Mouse (Mus musculus) cerebellum, adult 2 months (tissue): ENCODE measurements around the gene Hist1h2bj. TPM values are rescaled to one million over a fixed set of nuclear protein-coding genes. Genes with fewer than 3 reads are reported as not detected.

ENCODE experiments used
- DNase-seq, 2 experiments: peaks; one replicate each; pipeline ENCODE4 v3.0.0; 2021
- H3K27ac ChIP-seq: fragments of 200-500 bp; 2 replicates; pipeline ENCODE4 v1.5.1; 2012; ENCODE audit warnings: low read length, control low read depth, inconsistent platforms; ENCODE audit not compliant: insufficient read depth
- H3K27me3 ChIP-seq: fragments of 200-500 bp; 2 replicates; pipeline ENCODE4 v1.6.1; 2012; ENCODE audit warnings: inconsistent platforms, mild to moderate bottlenecking, low read length, moderate library complexity; ENCODE audit not compliant: control insufficient read depth, insufficient read depth
- H3K4me1 ChIP-seq: fragments of 200-500 bp; 2 replicates; pipeline ENCODE4 v1.6.1; 2011; ENCODE audit warnings: low read length; ENCODE audit not compliant: control insufficient read depth, insufficient read depth
- H3K4me3 ChIP-seq: fragments of 200-500 bp; replicated peaks from 2 replicates; pipeline ENCODE3; 2011; ENCODE audit warnings: mild to moderate bottlenecking, low read depth, low read length, control low read depth; ENCODE audit not compliant: insufficient read depth
- CTCF ChIP-seq: fragments of 200-500 bp; IDR thresholded peaks from 2 replicates; pipeline ENCODE4 v1.5.1; 2011; ENCODE audit warnings: low read depth, mild to moderate bottlenecking, control low read depth, low read length, moderate library complexity, borderline replicate concordance; ENCODE audit not compliant: insufficient read depth
- POLR2A ChIP-seq: fragments of 200-500 bp; IDR thresholded peaks from 2 replicates; pipeline ENCODE4 v1.6.1; 2011; ENCODE audit warnings: low read length, control low read depth, borderline replicate concordance; ENCODE audit not compliant: insufficient read depth
- WGBS: fragments of 180-500 bp; shearing (Covaris S2); methylation state at CpG from one replicate; pipeline ENCODE4 v1.1.7; 2018; 5-methylcytosine and 5-hydroxymethylcytosine counted together
- polyA plus RNA-seq: library from polyadenylated mRNA; depleted of rRNA; stranded (reverse); fragments of >200 nt; gene quantifications from 2 replicates; pipeline ENCODE4 v1.2.3, GENCODE M21; 2012

Gene Hist1h2bj
- polyA plus RNA-seq, 1 experiment, result 1.5 TPM

DNA sequence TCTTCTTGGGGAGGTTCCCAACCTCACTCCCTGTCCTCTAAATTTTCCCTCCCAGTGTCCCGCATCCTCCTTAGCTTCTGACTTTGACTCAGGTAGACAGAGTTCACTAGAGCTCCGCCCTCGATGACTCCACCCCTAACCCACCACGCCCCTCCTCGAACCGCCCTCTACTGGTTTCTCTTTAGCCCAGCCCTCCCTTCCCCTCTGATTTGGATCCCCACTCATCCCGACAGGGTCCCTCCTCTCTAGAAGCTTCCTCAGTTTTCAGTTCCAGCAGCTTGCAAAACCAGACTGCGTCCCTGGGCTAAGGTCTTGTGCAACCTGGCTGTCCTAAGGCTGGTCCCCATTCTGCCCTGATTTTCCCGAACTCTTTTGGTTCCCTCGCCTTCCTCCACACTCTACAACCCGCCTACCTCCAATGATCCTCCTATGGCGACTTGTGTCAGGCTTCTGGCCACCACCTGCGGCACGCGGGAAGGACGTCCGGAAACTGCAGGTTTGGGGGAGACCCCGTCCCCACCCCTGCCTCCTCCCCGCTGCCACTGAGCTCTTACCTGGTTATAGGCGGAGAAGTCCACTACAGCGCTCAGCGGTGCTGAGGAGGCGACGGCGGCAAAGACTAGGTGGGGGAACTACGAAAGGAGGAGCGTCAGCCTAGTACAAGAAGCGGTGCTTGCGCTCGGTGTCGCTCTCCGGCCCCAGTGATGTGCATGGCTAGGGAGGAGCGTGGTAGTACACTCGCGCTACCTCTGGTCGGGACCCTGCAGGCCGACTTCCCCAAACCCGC lies 36.5 kb upstream of the Hist1h2bj start:
- TF ChIP-seq CTCF, result no peak
- no peak for TF ChIP-seq POLR2A
- peak overlapping the region; percentile 54 for H3K4me3 ChIP-seq
- peak in 1 of 2 experiments; percentile 30 for DNase-seq
- under 1% methylated on average over 38 of the region's 38 CpGs for WGBS
- H3K27me3 ChIP-seq, result peaks cover 8% of the 10 kb centered on the region; the same call in 1 of the 2 replicates
- peaks cover 5% of the 10 kb centered on the region; the same call in 1 of the 2 replicates for H3K4me1 ChIP-seq
- no peak overlapping the region for H3K27ac ChIP-seq

DNA sequence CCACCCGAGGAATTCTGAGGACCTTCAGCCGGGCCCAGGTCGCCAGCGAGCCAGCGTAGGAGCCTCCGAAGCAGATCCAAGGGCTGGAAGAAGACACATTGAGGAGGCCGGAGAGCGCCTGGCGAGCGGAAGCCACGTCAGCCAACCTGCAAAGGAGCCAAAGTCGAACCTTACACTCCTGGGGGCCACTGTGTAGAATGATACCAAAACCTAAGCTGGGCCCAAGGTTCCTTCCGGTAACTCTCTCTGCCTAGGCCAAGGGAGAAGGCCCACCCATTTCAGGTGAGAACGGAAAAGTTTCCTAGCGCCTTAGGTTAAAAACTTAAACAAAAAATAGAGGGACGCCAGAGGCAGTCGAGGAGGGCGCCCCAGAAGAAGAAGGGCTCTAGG lies 35.9 kb upstream of the Hist1h2bj start:
- Histone ChIP-seq H3K27ac (no peak overlapping the region), H3K4me3 (no peak overlapping the region), H3K27me3 (peaks cover 8% of the 10 kb centered on the region; the same call in 1 of the 2 replicates), H3K4me1 (peaks cover 5% of the 10 kb centered on the region; the same call in 1 of the 2 replicates)
- TF ChIP-seq POLR2A, result no peak
- TF ChIP-seq CTCF, result no peak
- WGBS, result 9% methylated on average over 18 of the region's 18 CpGs
- DNase-seq, result no peak

DNA sequence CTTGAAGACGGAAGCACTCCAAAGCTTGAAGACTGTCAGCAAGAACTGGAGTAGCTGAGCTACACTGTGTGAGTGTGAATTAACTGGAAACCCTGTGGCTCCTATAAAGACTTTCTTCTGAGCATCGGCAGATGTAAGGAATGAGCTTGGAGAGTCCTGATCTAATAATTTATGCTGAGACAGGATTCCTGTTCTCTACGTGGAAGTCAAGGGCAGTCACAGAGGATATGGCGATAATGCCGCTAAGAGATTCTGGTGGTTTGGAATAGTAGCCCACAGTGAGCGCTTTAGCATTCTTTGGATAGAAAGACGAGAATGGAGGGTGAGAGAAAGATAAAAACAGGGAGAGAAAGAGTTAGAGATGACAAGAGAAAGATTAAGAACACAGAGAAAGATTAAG lies 35.1 kb upstream of the Hist1h2bj start:
- peaks cover 5% of the 10 kb centered on the region; the same call in 1 of the 2 replicates for H3K4me1 ChIP-seq
- peaks cover 8% of the 10 kb centered on the region; the same call in 1 of the 2 replicates for H3K27me3 ChIP-seq
- TF ChIP-seq CTCF, result no peak
- no peak for TF ChIP-seq POLR2A
- no peak overlapping the region for H3K4me3 ChIP-seq
- whole genome bisulfite sequencing, result 55% methylated on average over 7 of the region's 7 CpGs
- DNase-seq, result no peak
- H3K27ac ChIP-seq, result no peak overlapping the region

DNA sequence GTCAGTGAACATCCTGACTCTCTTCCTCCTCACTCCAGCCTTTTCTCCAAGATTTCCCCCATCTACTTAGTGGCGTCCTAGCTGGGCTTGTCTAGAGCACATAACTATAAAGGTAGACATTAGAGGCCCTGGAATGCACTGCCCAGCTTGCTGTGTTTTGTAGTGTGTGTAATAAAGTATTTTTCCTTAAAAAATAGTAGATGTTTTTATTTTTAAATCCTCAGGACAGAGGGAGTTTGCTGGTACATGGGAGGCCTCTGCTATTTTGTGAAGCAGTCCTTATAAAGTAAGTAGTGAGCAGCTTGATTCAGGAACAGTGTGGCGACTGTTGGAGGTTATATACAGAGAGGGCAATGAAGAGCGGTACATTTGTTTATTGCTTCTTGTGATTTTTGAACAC lies 34.3 kb upstream of the Hist1h2bj start:
- Histone ChIP-seq H3K4me1 (peaks cover 5% of the 10 kb centered on the region; the same call in 1 of the 2 replicates), H3K27ac (no peak overlapping the region), H3K27me3 (peaks cover 10% of the 10 kb centered on the region; the same call in 1 of the 2 replicates), H3K4me3 (no peak overlapping the region)
- 79% methylated on average over 3 of the region's 3 CpGs for whole genome bisulfite sequencing
- no peak for DNase-seq
- no peak for TF ChIP-seq POLR2A
- no peak for TF ChIP-seq CTCF

DNA sequence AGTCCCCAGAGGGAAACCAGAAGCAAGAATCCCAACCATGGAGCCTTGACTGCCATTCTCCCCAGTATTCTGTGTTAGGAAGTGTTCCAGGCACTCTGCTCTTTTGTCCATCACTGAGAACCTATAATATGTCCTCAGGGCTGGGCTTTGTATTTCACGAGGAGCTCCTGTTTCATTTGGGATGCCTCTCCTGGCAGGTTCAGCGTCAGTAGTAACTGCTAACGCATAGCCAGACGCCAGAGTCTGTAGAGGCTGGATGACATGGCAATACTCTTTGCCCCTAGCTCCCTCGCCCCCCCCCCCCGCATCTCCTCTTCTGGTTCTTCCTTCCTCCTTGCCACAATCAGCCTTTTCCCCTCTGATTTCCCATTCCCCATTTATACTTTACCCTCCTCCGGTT lies 33.4 kb upstream of the Hist1h2bj start, which contains the start of gene Prss16:
Prss16 (minus strand) TSS at position 101 of the 400 bp plus-strand sequence.
- peaks cover 5% of the 10 kb centered on the region; the same call in 1 of the 2 replicates for H3K4me1 ChIP-seq
- WGBS, result 44% methylated on average over 7 of the region's 7 CpGs
- no peak for DNase-seq
- TF ChIP-seq POLR2A, result no peak
- H3K27ac ChIP-seq, result no peak within 1 kb of the TSS
- H3K27me3 ChIP-seq, result peaks cover 8% of the 10 kb centered on the region; the same call in 1 of the 2 replicates
- no peak within 1 kb of the TSS for H3K4me3 ChIP-seq

DNA sequence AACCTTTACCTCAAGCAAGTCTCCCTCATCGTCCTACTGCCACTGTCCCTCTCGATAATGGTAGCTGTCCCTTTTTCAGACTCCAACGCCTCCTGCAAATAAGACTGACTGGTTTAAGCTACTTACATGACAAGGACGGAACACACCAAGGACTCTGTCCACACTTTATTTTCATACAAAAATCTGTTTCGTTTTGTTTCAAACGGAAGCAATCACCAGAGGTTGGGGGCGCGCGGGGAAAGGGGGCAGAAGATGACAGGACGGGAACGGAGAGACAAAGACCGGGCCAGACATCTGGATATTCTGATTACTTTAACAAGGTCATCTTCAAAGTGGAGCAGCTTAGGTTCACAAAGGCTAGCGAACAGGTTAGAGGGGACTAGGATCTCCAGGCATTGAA lies 29.3 kb upstream of the Hist1h2bj start:
- WGBS, result 25% methylated on average over 13 of the region's 13 CpGs

DNA sequence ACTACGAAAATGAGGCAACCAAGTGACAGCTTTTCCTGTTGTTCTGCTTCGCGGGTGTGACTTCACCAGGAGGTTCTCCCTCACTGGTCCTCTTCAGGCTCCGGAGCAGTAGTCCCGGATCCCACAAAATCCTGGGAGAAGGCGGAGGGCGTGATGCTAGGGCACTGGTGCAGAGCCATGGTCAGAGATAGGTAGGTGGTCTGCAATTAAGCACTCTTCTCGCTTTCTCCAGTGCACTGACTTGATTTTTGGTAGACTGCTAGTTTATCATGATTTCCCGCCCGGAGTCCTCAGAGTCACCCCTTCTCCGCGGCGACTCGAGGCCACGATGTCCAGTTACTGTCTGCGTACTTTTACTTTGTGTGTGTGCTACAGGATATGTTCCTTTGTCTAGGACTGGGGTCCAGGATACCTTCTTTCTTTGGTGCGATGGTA lies 28.6 kb upstream of the Hist1h2bj start:
- 21% methylated on average over 17 of the region's 17 CpGs for WGBS
- no peak for DNase-seq
- TF ChIP-seq POLR2A (no peak), CTCF (no peak)
- no peak overlapping the region for H3K4me3 ChIP-seq
- H3K27me3 ChIP-seq, result peaks cover 1% of the 10 kb centered on the region; the same call in 1 of the 2 replicates
- no peaks in the 10 kb centered on the region for H3K4me1 ChIP-seq
- no peak overlapping the region for H3K27ac ChIP-seq

More for the DNA sequence above, 29.3 kb upstream of the Hist1h2bj start:
- no peak for DNase-seq
- no peak overlapping the region for H3K27ac ChIP-seq
- no peak overlapping the region for H3K4me3 ChIP-seq
- TF ChIP-seq CTCF, result no peak
- no peak for TF ChIP-seq POLR2A
- peaks cover 1% of the 10 kb centered on the region; the same call in 1 of the 2 replicates for H3K27me3 ChIP-seq
- H3K4me1 ChIP-seq, result no peaks in the 10 kb centered on the region
